Mouse (Mus musculus) adrenal gland, postnatal 14 days (tissue): Measurements from ENCODE around the gene Tmem184b. TPM values are rescaled to one million over a fixed set of nuclear protein-coding genes. Genes with fewer than 3 reads are reported as not detected.

Experiments used
- DNase-seq: peaks from one replicate; pipeline ENCODE4 v3.0.0; 2021; ENCODE audit warnings: mixed read lengths
- total RNA-seq: library from RNA; stranded (reverse); gene quantifications from 2 replicates; pipeline ENCODE4 v1.2.3, GENCODE M21; 2021

Tmem184b gene
- total RNA-seq, 1 experiment from 2014 or later: 45.2 TPM

DNA sequence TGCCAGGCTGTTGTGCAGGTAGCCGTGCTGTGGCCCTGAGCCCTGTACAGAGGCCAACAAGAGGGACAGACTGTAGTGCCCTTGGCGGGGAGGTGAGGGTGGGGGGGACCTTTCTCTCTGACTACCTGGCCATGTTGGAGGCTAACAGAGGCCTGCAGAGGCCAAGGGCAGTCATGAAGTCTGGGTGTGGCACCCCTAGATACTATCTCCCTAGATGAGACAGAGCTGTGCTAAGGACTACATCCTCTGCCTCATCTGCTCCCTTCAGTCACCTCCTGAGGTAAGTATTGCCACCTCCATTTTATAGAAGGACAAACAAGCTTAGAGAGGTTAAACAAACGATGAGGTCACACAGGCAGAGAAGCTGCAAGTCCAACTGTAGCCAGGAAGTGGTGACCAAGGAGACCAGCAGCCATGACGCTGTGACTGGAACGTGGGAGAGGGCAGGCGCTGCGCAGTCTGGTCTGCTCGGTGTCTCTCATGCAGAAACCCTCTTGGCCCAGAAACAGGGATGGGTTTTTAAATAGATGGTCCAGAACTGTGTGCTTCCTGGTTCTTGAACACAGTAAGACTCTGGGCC, 34.4 kb downstream of the Tmem184b start:
- no peak for DNase-seq

DNA sequence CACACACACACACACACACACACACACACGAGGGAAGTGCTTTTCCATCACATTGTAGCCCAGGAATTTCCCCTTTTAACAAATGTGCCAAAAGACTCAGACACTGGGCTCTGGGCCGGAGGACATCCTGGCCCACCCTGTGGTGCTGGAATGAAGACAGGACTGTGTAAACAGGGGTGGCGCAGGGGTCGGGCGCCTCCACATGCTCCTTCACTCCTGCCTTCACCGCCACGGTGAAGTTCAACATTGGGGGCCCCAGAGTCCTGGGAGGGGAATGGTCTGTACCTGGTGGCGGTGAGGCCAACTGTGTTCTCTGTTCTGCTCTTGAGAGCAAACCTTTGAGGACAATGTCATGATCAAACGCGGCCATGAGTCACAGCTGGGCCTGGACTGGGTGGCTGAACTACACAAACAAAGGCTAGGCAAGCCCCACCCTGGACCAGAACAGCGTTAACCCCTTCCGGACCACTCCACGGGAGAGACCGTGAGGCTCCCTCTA, 35.0 kb downstream of the Tmem184b start:
- DNase-seq: peak; percentile 79

DNA sequence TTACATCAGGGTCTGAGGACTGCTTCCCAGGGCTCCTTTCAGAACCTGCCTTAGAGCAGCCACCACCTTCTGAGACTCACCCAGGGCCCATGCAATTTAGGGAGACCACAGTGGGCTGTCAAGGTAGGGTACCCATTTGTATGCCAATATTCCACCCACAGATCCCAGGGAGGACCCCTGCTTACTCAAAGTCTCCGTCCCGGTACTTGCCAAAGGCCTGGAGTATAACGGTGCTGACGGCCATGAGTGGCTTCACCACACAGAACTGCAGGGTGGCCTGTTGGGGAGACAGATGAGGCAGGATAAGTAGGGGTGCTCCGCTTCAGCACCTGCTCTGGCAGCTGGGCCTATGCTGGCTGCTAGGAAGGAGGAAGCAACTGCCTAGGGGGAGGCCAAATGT, 37.0 kb downstream of the Tmem184b start:
- DNase-seq: no peak

DNA sequence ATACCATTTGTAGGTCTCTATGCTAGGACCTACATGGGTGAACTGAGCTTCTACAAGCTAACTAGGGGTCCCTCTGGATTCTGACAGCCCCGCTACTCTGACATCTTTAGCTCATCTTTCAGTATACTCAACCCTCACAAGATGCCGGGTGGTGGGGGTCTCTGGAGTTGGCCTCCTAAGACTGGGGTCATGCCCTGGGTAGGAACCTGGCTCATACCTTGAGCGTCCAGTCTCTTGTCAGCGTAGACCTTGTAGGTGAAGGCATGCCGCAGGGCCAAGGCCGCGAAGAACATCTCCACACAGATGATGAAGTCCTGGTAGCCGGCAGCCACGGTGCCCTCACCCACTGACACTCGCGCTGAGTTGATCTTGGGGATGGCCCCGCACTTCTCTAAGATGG, 38.3 kb downstream of the Tmem184b start:
- no peak for DNase-seq

DNA sequence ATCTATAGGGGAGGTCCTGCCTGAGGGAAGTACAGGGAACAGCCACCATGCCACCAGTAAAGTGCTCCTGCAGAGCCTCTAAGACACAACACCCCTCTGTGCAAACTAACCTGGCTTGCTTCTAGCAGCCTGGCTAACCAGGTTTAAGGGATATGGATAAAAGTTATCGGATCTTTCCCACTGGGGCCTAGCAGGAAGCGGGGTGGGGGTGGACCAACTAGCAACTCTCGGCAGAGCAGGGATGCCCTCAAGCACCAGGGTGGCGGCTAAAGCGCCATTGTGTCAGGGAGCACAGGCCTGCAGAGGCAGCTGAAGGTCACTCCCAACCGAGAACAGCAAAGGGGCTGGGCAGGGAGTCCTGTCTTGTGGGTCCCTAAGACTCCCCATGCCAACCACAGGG, 39.2 kb downstream of the Tmem184b start:
- DNase-seq: no peak

DNA sequence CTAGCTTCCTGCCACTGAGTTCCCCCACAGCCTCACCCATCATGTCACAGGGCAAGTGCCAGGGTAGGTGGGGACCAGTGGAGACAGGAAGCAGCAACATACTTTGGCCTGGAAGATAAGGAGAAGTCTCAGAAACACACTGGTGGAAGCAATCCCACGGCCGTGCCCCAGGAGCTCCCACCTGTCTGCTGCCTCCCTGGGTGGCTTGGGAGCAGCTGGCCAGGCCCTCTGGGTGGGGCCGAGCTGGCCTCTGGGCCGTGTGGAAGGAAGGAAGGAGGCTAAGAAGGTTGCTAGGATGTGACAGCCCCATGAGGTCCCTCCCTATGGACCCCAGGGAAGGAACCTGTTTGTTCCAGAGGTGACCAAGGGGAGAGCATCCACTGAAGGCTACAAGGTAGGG, 42.3 kb downstream of the Tmem184b start:
- no peak for DNase-seq

DNA sequence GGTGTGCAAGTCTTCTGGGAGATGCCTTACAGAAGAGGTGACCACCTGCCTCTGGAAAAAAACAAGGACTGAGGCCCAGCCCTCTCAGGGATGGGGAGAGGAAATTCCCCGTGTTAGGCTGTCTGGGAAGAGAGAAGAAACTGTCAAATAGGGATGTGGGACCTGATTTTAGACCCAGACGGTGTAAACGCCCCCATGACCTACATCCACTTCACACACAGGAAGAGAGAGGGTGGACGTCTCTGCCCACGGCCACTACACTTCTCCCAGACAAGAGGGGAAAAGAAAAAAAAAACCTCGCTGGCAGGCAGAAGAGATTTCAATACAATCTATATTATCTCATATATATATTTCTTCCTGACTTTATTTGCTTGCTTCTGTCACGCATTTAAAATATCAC, 43.0 kb downstream of the Tmem184b start:
- no peak for DNase-seq

DNA sequence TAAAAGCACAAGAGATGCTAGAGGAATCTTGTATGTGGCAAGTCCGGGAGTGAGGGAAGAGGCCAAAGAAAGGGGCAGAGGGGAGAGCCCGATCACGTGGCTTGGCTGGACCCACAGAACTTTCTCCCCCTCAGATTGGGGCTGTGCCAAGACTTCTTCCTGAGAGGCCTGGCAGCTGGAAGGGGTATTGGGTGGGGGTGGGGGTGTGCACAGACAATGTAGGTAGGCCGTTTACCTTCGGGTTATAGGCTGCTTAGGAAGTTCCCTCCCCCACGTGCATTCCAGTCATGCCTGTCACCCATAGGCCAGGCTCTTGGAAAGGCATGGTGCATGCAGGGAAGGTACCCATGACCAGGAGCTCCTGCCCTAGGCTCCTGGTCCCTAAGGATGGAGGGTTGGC, 43.4 kb downstream of the Tmem184b start:
- DNase-seq: no peak

DNA sequence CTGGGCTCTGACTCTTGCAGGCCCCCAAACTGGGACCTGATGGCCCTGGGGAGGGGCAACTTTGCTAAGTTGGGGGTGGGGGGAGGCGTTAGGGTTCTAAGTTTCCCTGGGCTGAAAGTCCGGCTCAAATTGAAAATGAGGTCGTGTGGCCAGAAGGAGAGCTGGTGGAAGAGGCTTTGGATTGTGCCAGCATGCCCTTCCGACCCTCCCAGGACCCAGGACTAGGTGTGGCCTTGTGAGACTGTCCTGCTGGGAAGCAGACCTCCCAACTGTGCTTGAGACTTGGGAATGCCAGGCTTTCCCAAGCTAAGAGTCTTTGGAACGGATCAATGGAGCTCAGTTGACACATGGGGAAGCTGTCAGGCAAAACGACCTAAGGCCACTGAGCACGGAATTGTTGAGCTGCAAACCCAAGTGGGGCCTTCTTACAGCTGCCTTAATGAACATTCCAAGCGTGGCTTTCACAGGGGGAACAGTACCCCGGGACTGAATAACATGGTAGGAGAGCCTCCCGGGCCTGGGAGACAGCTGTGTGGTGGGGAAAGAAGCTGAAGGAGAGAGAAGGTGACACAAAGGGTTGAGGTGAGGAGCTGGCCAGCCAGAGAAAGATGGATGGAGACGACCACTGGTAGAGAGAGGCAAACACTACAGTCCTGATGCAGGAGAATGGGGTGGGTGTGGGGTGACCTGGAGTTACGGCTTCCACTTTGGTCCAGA, 45.2 kb downstream of the Tmem184b start:
- peak; percentile 17 for DNase-seq

DNA sequence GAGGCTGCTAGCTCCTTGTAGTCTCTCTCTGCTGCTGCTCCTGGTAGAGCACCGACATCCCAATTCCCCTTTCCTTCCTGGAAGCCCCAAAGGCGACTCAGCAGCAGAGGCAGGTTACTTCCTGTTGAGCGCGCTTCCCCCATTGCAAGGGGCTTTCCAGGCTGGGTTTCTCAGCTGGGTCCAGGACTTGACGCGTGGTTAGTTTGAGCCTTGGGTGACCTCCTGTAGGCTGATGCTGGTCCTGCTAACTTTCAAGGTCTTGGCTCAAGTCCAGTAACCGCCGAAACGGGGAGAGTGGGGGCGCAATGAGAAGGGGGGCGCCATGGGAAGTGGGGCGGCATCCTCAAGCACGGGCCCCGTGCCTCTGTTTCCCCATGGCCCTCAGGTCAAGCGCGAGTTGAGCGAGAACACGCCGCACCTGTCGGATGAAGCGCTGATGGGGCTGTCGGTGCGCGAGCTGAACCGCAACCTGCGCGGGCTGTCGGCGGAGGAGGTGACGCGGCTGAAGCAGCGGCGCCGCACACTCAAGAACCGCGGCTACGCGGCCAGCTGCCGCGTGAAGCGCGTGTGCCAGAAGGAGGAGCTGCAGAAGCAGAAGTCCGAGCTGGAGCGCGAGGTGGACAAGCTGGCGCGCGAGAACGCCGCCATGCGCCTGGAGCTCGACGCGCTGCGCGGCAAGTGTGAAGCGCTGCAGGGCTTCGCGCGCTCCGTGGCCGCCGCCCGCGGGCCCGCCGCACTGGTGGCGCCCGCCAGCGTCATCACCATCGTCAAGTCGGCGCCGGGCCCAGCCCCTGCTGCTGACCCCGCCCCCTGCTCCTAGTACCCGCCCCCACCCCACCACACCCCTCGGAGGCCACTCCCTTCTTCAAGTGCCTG, 46.1 kb downstream of the Tmem184b start:
- peak; percentile 82 for DNase-seq

DNA sequence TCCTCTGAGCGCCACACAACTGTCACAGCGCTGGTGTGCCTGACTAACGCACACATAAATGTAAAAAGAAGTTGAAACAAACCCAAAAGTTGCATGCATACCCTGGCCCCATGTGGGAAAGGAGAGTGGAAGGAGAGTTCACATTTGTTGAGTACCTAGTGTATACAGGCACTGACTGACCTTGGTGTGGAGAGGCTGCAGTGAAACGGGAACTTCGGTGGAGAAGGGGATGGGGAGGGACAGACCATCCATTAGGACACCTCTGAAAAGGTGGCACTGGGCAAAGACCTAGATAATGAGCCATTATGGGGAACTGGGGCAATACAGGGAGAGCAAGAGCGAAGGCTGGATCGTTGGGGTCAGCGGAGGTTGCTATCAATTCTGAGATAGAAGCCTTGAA, 46.9 kb downstream of the Tmem184b start:
- DNase-seq: no peak

DNA sequence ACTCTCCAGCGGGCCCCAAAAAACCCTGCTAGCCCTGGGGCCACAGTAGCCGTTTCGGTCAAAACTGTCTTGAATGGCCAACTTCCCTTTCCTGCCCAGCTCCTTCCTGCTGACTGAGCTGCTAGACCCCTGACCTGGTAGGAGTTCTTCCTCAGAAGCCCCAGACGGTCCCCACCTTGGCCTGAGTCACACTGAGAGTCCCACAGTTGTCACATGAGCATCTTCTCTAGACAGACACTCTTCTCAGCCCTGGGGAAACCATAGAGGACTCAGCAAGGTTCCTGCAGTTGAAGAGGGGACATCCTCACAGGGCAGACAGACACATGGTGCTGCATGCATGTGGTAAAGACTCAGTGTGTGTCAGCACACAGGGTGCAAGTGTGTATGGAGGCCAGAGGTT, 48.8 kb downstream of the Tmem184b start:
- no peak for DNase-seq

DNA sequence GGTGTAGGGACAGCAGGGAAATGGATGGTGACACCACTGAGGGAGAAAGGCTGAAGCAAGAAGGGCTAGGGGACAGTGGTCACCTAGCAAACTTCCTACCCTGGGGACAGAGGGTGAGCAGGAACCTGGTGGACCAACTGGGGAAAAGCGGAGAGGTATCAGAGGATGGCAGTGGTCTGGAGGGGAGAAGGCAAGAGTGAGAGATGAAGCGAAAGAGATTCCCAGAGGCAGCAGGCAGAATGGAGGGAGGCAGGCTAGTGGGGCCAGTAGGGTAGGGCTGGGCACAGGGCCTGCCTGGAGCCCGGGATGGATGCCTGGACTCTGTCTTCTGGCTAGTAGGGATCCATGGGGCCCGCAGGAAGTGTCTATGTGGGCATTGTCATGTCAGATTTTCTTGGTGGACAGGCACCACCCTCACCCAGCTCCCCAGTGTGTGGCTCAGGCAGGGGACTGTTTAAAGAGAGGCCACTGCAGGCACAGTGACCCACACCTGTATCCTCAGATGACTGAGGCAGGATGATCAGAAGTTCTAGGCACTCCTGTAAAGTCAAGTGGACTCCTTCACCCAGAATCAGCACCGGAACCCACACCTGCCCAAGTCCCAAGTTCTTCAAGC, 49.6 kb downstream of the Tmem184b start:
- no peak for DNase-seq

DNA sequence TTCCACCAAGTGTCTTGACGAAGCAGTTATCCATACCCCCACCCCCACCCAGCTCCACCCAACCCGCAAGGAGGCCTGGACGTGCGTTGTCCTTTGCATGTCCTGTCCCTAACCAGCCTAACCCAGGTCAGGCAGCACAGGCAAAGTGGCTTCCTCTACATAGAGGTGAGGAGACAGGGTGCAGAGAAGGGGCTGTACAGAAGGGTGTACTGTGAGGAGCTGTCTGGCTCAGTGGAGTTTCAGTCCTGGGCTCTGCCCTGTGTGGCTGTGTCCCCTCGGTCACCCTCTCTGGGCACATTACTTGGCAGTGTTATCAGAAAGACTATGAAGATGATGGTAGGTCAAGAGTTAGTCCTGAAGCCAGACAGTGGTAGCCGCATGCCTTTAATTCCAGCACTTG, 50.9 kb downstream of the Tmem184b start:
- no peak for DNase-seq

DNA sequence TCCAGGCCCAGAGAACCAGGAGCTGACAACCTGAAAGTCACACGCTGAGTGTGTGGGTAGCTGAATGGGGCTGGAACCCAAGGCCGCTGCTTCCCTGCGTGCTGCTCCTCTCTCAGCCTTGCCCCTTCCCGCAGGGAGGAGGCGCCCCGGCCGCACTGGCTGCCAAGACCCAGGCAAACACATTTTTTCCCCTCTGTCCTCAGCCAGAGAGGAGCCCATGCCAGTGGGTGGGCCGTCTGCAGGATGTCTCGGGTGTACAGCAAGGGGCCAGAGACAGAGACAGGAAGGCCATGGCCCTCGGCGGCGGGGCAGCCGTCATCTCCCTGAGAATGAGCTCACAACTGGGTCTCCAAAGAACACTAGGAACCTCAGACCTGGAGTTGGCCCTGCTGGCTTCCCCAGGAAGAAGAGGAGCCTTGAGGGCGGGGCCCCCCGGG, 52.0 kb downstream of the Tmem184b start:
- DNase-seq: peak; percentile 75

DNA sequence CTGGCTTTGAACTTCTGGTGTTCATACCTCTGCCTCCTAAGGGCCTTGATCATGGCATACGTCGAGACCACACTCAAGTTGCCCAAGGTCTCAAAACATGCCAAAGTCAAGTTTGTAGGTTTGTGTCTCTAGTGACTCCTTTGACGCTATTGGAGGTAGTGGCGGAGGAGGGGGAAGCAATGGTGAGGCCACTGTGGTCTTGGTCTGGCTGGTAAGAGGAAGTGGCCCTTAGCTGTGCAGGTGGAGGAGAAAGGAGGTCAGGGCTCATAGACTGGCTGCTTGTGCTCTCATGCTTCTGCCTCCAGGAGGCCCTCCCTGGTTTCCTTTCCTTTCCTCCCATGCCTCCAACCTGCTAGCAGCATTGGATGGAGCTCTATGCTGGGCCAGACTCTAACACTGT, 52.5 kb downstream of the Tmem184b start:
- no peak for DNase-seq

DNA sequence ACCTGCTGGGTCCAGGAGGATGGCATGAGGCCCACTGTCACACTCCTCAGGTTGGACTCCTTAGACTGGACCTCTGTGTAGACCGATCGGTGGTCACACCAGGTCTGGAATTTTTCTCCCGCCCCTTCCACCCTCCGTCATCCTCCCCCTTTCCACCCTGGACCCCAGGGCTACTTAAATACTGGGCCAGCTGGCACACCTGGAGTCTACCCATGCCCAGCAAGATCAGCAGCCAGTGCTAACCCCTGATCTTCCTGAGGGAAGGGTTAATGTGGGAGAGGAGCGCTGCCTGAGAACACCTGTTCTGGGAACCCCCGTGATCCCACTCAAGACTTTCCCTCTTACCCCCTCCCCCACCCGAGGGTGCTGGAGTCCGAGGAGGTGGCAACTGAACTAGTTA, 54.7 kb downstream of the Tmem184b start:
- DNase-seq: no peak

DNA sequence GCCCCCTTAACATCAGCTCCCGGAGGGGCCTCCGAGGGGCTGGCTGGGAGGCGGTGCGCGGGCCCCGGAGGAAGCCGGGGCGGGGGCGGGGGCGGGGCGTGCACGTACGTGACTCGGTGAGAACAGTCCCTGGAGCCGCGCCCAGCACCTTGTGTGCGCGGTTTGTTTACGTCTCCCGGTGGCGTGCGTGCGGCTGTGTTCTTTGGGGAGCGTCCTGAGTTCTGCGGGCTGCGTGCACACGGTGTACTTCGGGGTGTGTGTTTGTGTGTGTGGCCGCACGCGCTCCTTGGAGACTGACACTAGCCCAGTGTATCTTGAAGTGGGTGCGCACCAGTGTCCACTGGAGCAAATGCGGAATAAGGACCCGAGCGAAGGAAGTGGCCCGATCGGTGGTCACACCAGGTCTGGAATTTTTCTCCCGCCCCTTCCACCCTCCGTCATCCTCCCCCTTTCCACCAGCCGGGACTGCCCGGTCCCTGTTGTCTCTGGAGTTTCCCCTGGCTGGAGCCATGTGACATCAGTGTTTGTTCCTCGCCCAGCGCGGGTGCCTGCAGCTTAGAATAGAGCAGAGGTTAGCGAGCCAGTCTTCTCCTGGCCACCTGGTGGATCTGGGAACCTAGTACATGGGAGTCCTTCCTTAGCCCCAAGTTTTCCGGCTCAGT, 55.4 kb downstream of the Tmem184b start:
- peak; percentile 75 for DNase-seq

DNA sequence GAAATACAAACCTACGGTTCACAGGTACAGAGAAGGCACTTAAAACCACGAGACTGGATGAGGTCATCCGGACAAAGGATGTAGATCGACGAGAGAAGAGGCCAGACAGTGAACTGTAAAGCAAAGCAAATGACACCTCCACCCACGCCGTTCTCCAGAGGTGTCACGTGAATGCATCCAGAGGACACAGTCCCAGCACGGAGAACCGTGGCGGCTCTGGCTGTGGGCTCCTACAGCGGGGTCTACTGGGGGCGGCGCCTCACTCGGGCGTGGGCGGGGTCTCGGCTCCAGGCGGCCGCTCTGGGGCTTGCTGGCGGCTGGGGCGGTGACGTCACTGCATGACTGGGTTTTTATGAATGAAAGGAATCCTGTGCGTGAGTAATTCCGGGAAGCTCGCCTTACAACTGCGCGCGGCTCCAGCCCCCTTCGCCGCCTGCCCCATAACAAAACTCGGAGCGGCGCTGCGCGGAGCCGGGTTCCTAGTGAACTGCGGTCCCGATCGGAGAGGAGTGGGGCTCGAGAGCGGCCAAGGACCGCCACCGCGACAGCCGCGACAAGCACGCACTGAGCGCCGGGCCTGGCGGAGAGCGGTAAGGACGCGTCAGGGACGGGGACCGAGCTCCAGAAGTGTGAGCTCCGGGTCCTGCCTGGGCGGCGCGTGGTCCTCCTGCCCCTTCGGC, 56.1 kb downstream of the Tmem184b start:
- peak; percentile 94 for DNase-seq

DNA sequence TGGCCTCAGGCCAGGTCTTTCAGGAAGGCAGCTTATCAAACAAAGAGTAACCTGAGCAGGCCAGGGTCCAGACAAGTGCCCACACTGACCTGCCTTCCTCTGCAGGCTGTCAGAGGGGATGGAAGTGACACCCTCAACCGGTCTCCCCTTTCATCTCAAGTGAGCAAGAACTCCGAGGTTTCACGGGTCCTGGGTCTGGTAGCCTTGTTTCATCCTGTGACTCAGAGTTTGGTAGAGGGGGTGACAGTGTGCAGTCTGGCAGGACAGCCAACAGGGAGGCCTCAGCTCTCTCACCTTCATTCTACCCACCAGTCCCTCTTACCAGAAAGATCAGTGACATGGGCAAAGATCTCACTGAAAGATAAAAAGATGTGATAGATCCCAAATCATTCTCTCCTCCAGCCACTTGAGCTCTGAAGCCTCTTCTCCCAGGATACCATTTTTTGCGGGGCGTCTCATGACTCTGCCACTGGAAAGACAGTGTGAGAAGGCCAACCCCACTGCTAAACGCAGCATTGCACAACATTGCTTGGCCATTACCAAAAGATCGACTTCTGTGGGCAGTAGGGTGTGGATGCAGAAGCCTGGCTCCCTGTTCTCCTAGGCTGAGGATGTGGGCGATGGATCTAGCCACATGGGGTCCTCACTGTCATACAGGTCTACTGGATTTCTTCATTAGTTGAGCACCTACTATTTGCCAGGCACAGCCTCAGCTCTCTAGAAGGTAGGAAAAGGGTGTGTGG, 57.1 kb downstream of the Tmem184b start, which contains the start of gene Maff:
Gene Maff (plus strand): TSS at position 571 of the 743 bp plus-strand sequence.
- no peak for DNase-seq

DNA sequence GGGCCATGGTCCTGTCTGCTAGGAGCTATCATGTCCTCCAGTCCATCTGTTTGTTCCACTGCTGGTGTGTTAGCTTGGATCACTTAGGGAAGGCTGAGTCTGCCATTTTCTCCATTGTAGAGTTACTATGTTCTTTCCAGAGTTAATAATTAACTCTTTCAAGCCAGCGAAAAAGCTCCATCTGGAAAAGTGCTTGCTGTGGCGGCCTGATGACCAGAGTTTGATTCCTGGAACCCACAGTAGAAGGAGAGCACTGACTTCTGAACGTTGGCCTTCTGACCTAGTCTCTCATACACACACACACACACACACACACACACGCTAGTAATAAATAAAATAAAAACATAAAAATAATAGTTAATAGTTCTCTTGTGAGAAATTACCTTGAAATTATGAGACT, 58.7 kb downstream of the Tmem184b start:
- DNase-seq: no peak
